Mouse (Mus musculus) small intestine, adult 2 months (tissue): Measurements from ENCODE around the gene Fryl.

ENCODE experiments used
- CTCF ChIP-seq: fragments of 200-500 bp; IDR thresholded peaks from 2 replicates; pipeline ENCODE4 v1.5.1; 2012; ENCODE audit warnings: low read depth, mild to moderate bottlenecking, control low read depth, inconsistent platforms, low read length, moderate library complexity, mixed read lengths; ENCODE audit not compliant: insufficient replicate concordance, insufficient read length; ENCODE audit errors: extremely low read depth
- POLR2A ChIP-seq: fragments of 200-500 bp; IDR thresholded peaks from 2 replicates; pipeline ENCODE4 v1.6.1; 2012; ENCODE audit warnings: low read depth, mild to moderate bottlenecking, control low read depth, inconsistent platforms, low read length, moderate library complexity

- no peak for TF ChIP-seq POLR2A
- TF ChIP-seq CTCF = no peak
These were observed 38.4 kb downstream of the Fryl start for GRCm38 (mm10) chr5:73218065-73218464.
